Mouse (Mus musculus) megakaryocyte progenitor cell, adult 5-6 weeks (primary cell): ENCODE measurements around the gene N6amt1. TPM values are rescaled to one million over a fixed set of nuclear protein-coding genes. Genes with fewer than 3 reads are reported as not detected.

ENCODE experiments used
- ATAC-seq: replicated peaks from 2 replicates; pipeline ENCODE4 v1.8.0; 2016; ENCODE audit warnings: mild to moderate bottlenecking, moderate TSS enrichment, inconsistent platforms; ENCODE audit not compliant: poor library complexity
- total RNA-seq, 2 experiments: library from RNA; stranded (forward) in 1 of 2; stranded (reverse) in 1 of 2; fragments of 157-497, 149-512 nt in 1 of 2; fragments of 200-1000 nt in 1 of 2; gene quantifications; 2 replicates each; pipeline versions ENCODE4 v1.2.3 to v1.2.4; 2015 to 2017

The N6amt1 gene
- total RNA-seq, 2 experiments from 2014 or later = 12.0 to 18.7 TPM

DNA sequence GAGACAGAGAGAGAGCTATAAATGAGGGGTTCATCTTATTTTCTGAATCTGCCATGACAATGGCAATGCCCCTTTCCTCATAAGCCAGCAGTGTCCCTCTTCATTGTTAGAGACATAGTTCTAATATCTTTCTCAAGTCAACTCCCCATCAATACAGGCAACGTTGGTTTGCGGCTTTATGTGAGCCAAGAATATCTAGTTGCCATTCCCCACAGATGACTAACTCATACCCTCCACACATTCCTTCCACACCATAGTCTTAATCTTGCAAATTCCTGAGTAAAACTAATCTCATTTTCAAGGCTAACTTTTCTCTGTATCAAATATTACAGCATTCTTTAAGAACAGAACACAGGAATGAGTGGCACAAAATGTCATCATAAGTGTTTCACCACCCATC, 29.0 kb downstream of the N6amt1 start:
- no peak for ATAC-seq

DNA sequence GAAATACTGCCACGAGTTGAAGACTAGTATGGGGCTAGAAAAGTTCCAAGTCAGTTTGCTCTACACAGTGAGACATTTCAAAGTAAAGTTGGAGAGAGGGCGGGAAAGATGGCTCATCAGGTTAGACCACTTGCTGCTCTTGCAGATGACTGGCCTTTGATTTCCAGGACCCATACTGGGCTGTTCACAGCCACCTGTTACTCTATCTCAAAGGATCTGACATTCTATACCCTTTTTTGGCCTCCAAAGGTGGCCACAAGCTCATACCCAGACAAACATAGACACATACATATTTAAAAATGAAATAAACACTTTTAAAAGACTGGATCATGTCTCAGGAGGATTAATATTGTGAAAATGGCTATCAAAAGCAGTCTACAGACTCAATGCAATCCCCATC, 30.4 kb downstream of the N6amt1 start:
- ATAC-seq = no peak

DNA sequence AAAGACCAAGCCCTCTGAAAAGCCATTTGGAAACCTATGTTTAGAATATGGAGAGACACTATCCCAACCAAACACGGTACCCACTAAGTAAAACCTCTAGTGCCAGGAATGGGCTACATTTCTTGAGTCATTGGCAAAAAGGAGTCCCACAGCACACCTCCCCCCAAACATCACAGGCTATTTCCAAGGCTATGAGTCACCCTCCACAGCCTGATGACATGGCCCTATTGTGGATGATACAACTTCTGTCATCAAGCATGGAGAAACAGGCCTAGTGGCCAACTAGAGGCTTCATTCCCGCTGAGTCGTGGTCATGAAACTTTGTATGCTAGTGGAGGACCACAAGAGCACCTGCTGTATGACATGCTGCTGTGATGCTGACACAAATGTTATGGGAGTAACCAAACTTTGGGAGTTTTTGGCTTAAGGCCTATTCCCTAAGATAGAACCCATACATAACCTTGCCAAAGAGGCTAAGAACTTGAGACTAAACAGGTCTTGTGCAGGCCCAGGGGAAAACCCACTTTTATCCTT, 33.5 kb downstream of the N6amt1 start:
- ATAC-seq = no peak

DNA sequence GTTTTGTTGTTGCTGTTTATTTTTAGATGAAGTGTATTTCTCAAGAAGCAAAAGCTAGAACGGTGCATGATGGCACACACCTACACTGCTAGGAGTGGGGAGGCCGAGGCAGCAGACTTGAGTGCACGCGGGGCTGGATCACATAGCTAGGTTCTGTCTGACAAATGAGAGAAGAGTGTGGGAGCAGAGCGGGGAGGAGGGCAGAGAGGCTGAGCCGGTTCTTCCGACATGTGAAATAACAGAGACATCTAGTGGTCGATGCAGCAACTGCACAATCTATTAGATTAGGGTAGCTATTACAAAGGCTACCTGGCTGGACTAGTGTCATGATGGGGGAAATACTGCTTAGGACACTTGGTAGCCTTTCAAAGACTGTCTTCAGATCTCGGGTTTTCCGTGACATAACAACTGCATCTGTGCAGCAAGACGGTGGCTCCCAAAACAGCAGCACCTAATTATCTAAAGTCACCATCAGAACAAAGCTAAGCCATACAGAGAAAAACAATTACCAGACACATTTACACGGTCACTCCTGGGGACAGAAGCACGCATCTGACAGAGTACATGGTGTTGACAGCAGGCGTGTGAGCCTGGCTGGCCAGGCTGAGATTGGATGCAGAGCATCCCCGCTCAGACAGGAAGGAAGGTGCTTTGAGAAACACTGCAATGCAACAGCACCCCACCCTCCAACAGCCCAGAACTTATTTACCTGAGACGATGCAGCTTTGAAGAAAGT, 40.0 kb downstream of the N6amt1 start:
- peak; percentile 98 for ATAC-seq

GRCm38 (mm10) chr16:87405001-87405400, 51.0 kb downstream of the N6amt1 start:
- peak; percentile 99 for ATAC-seq

Other genes starting within 250 kb of the N6amt1 start
- gene Ltn1, start 78.4 kb downstream of the N6amt1 start, total RNA-seq (2015) = 31.2 and 32.7 TPM in 2 replicates
- gene Ltn1, start 78.4 kb downstream of the N6amt1 start, total RNA-seq (2017) = 25.7 and 26.8 TPM in 2 replicates
- 8.4 and 9.8 TPM in 2 replicates for gene Rwdd2b, start 86.4 kb downstream of the N6amt1 start, total RNA-seq (2015)
- 14.3 and 22.5 TPM in 2 replicates for gene Rwdd2b, start 86.4 kb downstream of the N6amt1 start, total RNA-seq (2017)
- gene Usp16, start 100.5 kb downstream of the N6amt1 start, total RNA-seq (2015) = 86.5 and 92.9 TPM in 2 replicates
- 96.9 and 121 TPM in 2 replicates for gene Usp16, start 100.5 kb downstream of the N6amt1 start, total RNA-seq (2017)
- 335 and 348 TPM in 2 replicates for gene Cct8, start 141.7 kb downstream of the N6amt1 start, total RNA-seq (2015)
- gene Cct8, start 141.7 kb downstream of the N6amt1 start, total RNA-seq (2017) = 660 and 918 TPM in 2 replicates
- not detected in 2 replicates for gene Map3k7cl, start 199.1 kb downstream of the N6amt1 start, total RNA-seq (2015)
- not detected in 2 replicates for gene Map3k7cl, start 199.1 kb downstream of the N6amt1 start, total RNA-seq (2017)